Mouse (Mus musculus) spleen, adult 2 months (tissue): Measurements from ENCODE around the gene Sgcd.

Source experiments
- CTCF ChIP-seq: fragments of 200-500 bp; IDR thresholded peaks from 2 replicates; pipeline ENCODE4 v1.5.1; 2011; ENCODE audit warnings: mild to moderate bottlenecking, inconsistent platforms; ENCODE audit not compliant: insufficient read depth, insufficient read length, insufficient replicate concordance; ENCODE audit errors: extremely low read depth
- POLR2A ChIP-seq: fragments of 200-500 bp; IDR thresholded peaks from 2 replicates; pipeline ENCODE4 v1.6.1; 2011; ENCODE audit warnings: low read depth, low read length, inconsistent platforms

DNA sequence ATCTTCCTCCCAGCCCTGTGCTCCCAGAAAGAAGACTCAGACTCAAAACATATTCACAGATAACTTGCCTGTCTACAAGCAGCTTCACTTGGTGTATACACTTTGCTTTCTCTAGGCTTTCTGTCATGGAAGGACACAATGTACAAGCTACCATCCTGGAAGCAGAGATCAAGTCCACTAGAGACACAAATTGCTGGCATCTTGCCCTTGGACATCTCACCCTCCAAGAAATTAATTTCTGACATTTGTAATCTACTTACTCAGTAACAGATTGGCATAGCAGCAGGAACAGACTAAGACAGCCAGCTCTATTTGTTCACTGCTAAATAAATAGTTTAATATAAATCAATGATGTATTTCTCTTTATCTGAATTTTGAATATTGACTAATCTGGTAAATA, 342.9 kb downstream of the Sgcd start:
- no peak for TF ChIP-seq POLR2A
- TF ChIP-seq CTCF: no peak
